Mouse (Mus musculus) forebrain, embryonic 12.5 days (tissue): Measurements from ENCODE around the gene Car2. TPM values are rescaled to one million over a fixed set of nuclear protein-coding genes. Genes with fewer than 3 reads are reported as not detected.

Source experiments
- ATAC-seq: fragments of 200-750 bp; cut with Nextera tagmentation; 2 replicates; pipeline ENCODE4 v1.8.0; 2017; ENCODE audit warnings: moderate TSS enrichment; ENCODE audit not compliant: low FRiP score
- H3K27ac ChIP-seq: fragments of 300-500 bp; sonication (generic); 2 replicates; pipeline ENCODE4 v1.5.1; 2016; ENCODE audit warnings: mild to moderate bottlenecking
- H3K27me3 ChIP-seq: fragments of 300-500 bp; sonication (generic); 2 replicates; pipeline ENCODE4 v1.6.1; 2016; ENCODE audit warnings: mild to moderate bottlenecking
- H3K36me3 ChIP-seq: fragments of 300-500 bp; sonication (generic); replicated peaks from 2 replicates; pipeline ENCODE4 v1.6.1; 2016; ENCODE audit warnings: mild to moderate bottlenecking
- H3K4me1 ChIP-seq: fragments of 300-500 bp; sonication (generic); 2 replicates; pipeline ENCODE4 v1.6.1; 2016
- H3K4me2 ChIP-seq: fragments of 300-500 bp; sonication (generic); 2 replicates; pipeline ENCODE4 v1.6.1; 2016; ENCODE audit warnings: mild to moderate bottlenecking, moderate library complexity
- H3K4me3 ChIP-seq: fragments of 300-500 bp; sonication (generic); replicated peaks from 2 replicates; pipeline ENCODE4 v1.5.1; 2016; ENCODE audit warnings: mild to moderate bottlenecking
- H3K9ac ChIP-seq: fragments of 300-500 bp; sonication (generic); 2 replicates; pipeline ENCODE4 v1.6.1; 2016; ENCODE audit warnings: mild to moderate bottlenecking
- H3K9me3 ChIP-seq: fragments of 300-500 bp; sonication (generic); 2 replicates; pipeline ENCODE4 v1.6.1; 2016
- WGBS: fragments of 180-500 bp; shearing (Covaris S2); methylation state at CpG from one replicate; pipeline ENCODE4 v1.1.7; 2016; 5-methylcytosine and 5-hydroxymethylcytosine counted together
- polyA plus RNA-seq: library from polyadenylated mRNA; unstranded; fragments of >200 nt; fragmentation: Nextera tagmentation; extraction: Ambion mirVana; gene quantifications from 2 replicates; pipeline ENCODE4 v1.2.1, GENCODE M21; 2016

Car2 gene
- 40.2 and 50.7 TPM in 2 replicates for polyA plus RNA-seq

- Histone ChIP-seq H3K4me1 (0 out of 2 replicates have a peak, but pooled peaks cover 3% of the 10 kb centered on the region), H3K27ac (peak within 1 kb of the TSS; percentile 36; the same call in 1 of the 2 replicates), H3K9ac (peak within 1 kb of the TSS; percentile 77), H3K27me3 (peaks cover 13% of the 10 kb centered on the region), H3K36me3 (no peaks in the 10 kb centered on the region), H3K4me3 (peak within 1 kb of the TSS; percentile 76), H3K4me2 (peak within 1 kb of the TSS; percentile 86), H3K9me3 (no peaks in the 10 kb centered on the region)
- ATAC-seq: peak; percentile 86
- under 1% methylated on average over 85 of the region's 95 CpGs for whole genome bisulfite sequencing
Observed at GRCm38 (mm10) chr3:14886102-14887098, at the start of gene Car2. Car2 (plus strand) TSS chr3:14886273.

GRCm38 (mm10) chr3:14838936-14839335 lies 47.1 kb upstream of the Car2 start:
- Histone ChIP-seq H3K27ac (no peak overlapping the region), H3K36me3 (no peaks in the 10 kb centered on the region), H3K27me3 (no peaks in the 10 kb centered on the region), H3K4me3 (no peak overlapping the region), H3K4me2 (no peak overlapping the region), H3K9me3 (no peaks in the 10 kb centered on the region), H3K9ac (no peak overlapping the region), H3K4me1 (no peaks in the 10 kb centered on the region)
- ATAC-seq: no peak
- WGBS: 97% methylated on average over 1 of the region's 1 CpGs

- no peak overlapping the region for H3K4me2 ChIP-seq
- H3K4me1 ChIP-seq: no peaks in the 10 kb centered on the region
- WGBS: 81% methylated on average over 3 of the region's 3 CpGs
- H3K4me3 ChIP-seq: no peak overlapping the region
- H3K9me3 ChIP-seq: no peaks in the 10 kb centered on the region
- H3K27ac ChIP-seq: no peak overlapping the region
- ATAC-seq: no peak
- H3K9ac ChIP-seq: no peak overlapping the region
- no peaks in the 10 kb centered on the region for H3K36me3 ChIP-seq
- H3K27me3 ChIP-seq: no peaks in the 10 kb centered on the region
Observed at GRCm38 (mm10) chr3:14839466-14840118, 46.5 kb upstream of the Car2 start.

- no peaks in the 10 kb centered on the region for H3K4me1 ChIP-seq
- H3K27me3 ChIP-seq: no peaks in the 10 kb centered on the region
- no peaks in the 10 kb centered on the region for H3K9me3 ChIP-seq
- no peak overlapping the region for H3K9ac ChIP-seq
- ATAC-seq: no peak
- no peak overlapping the region for H3K4me2 ChIP-seq
- H3K27ac ChIP-seq: no peak overlapping the region
- no peaks in the 10 kb centered on the region for H3K36me3 ChIP-seq
- H3K4me3 ChIP-seq: no peak overlapping the region
- 89% methylated on average over 2 of the region's 2 CpGs for WGBS
Observed at GRCm38 (mm10) chr3:14848587-14849254, 37.4 kb upstream of the Car2 start.

GRCm38 (mm10) chr3:14853966-14854365 lies 32.1 kb upstream of the Car2 start:
- 80% methylated on average over 5 of the region's 5 CpGs for WGBS
- ATAC-seq: no peak
- Histone ChIP-seq H3K9me3 (no peaks in the 10 kb centered on the region), H3K4me1 (no peaks in the 10 kb centered on the region), H3K9ac (no peak overlapping the region), H3K4me3 (no peak overlapping the region), H3K27ac (no peak overlapping the region), H3K36me3 (no peaks in the 10 kb centered on the region), H3K4me2 (no peak overlapping the region), H3K27me3 (no peaks in the 10 kb centered on the region)

GRCm38 (mm10) chr3:14854446-14854845 lies 31.6 kb upstream of the Car2 start:
- Histone ChIP-seq H3K27ac (no peak overlapping the region), H3K4me3 (no peak overlapping the region), H3K36me3 (no peaks in the 10 kb centered on the region), H3K4me2 (no peak overlapping the region), H3K9ac (no peak overlapping the region), H3K4me1 (no peaks in the 10 kb centered on the region), H3K27me3 (no peaks in the 10 kb centered on the region), H3K9me3 (no peaks in the 10 kb centered on the region)
- WGBS: 82% methylated on average over 1 of the region's 1 CpGs
- ATAC-seq: no peak

GRCm38 (mm10) chr3:14857874-14858273 lies 28.2 kb upstream of the Car2 start:
- H3K4me3 ChIP-seq: no peak overlapping the region
- no peak overlapping the region for H3K9ac ChIP-seq
- no peak for ATAC-seq
- H3K36me3 ChIP-seq: no peaks in the 10 kb centered on the region
- no peaks in the 10 kb centered on the region for H3K27me3 ChIP-seq
- no peaks in the 10 kb centered on the region for H3K9me3 ChIP-seq
- peaks cover 11% of the 10 kb centered on the region for H3K4me1 ChIP-seq
- 90% methylated on average over 3 of the region's 3 CpGs for WGBS
- H3K4me2 ChIP-seq: no peak overlapping the region
- H3K27ac ChIP-seq: no peak overlapping the region

GRCm38 (mm10) chr3:14860291-14860690 lies 25.8 kb upstream of the Car2 start:
- Histone ChIP-seq H3K9ac (no peak overlapping the region), H3K4me3 (no peak overlapping the region), H3K27me3 (no peaks in the 10 kb centered on the region), H3K36me3 (no peaks in the 10 kb centered on the region), H3K4me1 (peaks cover 17% of the 10 kb centered on the region), H3K4me2 (no peak overlapping the region), H3K27ac (no peak overlapping the region), H3K9me3 (no peaks in the 10 kb centered on the region)
- 80% methylated on average over 3 of the region's 3 CpGs for WGBS
- no peak for ATAC-seq

GRCm38 (mm10) chr3:14861165-14861564 lies 24.9 kb upstream of the Car2 start:
- Histone ChIP-seq H3K9ac (no peak overlapping the region), H3K27ac (no peak overlapping the region), H3K27me3 (no peaks in the 10 kb centered on the region), H3K36me3 (no peaks in the 10 kb centered on the region), H3K4me1 (peaks cover 17% of the 10 kb centered on the region), H3K4me2 (no peak overlapping the region), H3K9me3 (no peaks in the 10 kb centered on the region), H3K4me3 (no peak overlapping the region)
- WGBS: 91% methylated on average over 1 of the region's 1 CpGs
- ATAC-seq: no peak

- Histone ChIP-seq H3K4me3 (no peak overlapping the region), H3K36me3 (no peaks in the 10 kb centered on the region), H3K9me3 (no peaks in the 10 kb centered on the region), H3K9ac (no peak overlapping the region), H3K4me1 (peaks cover 17% of the 10 kb centered on the region), H3K27ac (no peak overlapping the region), H3K4me2 (peak overlapping the region; percentile 75), H3K27me3 (no peaks in the 10 kb centered on the region)
- ATAC-seq: no peak
- 20% methylated on average over 4 of the region's 4 CpGs for WGBS
Observed at GRCm38 (mm10) chr3:14861787-14862186, 24.3 kb upstream of the Car2 start.

- ATAC-seq: peak; percentile 82
- no peaks in the 10 kb centered on the region for H3K27me3 ChIP-seq
- H3K9ac ChIP-seq: peak overlapping the region; percentile 56
- under 1% methylated on average over 9 of the region's 9 CpGs for WGBS
- H3K36me3 ChIP-seq: no peaks in the 10 kb centered on the region
- peaks cover 17% of the 10 kb centered on the region for H3K4me1 ChIP-seq
- H3K4me3 ChIP-seq: peak overlapping the region; percentile 44
- H3K9me3 ChIP-seq: no peaks in the 10 kb centered on the region
- H3K27ac ChIP-seq: no peak overlapping the region
- H3K4me2 ChIP-seq: peak overlapping the region; percentile 75
Observed at GRCm38 (mm10) chr3:14862654-14863021, 23.4 kb upstream of the Car2 start.

- no peaks in the 10 kb centered on the region for H3K36me3 ChIP-seq
- H3K27me3 ChIP-seq: no peaks in the 10 kb centered on the region
- peaks cover 17% of the 10 kb centered on the region for H3K4me1 ChIP-seq
- no peak within 1 kb of the TSS for H3K27ac ChIP-seq
- H3K9me3 ChIP-seq: no peaks in the 10 kb centered on the region
- ATAC-seq: peak; percentile 90
- H3K9ac ChIP-seq: peak within 1 kb of the TSS; percentile 56
- H3K4me3 ChIP-seq: peak within 1 kb of the TSS; percentile 44
- peak within 1 kb of the TSS; percentile 75 for H3K4me2 ChIP-seq
- WGBS: 4% methylated on average over 18 of the region's 18 CpGs
Observed at GRCm38 (mm10) chr3:14863022-14863711, 22.9 kb upstream of the Car2 start, which contains the start of gene Car3. Car3 (plus strand) TSS chr3:14863512.
